Mouse (Mus musculus) midbrain, embryonic 16.5 days (tissue): ENCODE measurements at regions not wholly inside any gene's neighbourhood (a gene's known extent, or its start where the extent isn't known, plus 50 kb on each side); places are given as distances from the start of the nearest gene placed in this dataset.

Experiments
- ATAC-seq: fragments of 200-750 bp; cut with Nextera tagmentation; 2 replicates; pipeline ENCODE4 v1.8.0; 2017; ENCODE audit warnings: moderate TSS enrichment
- H3K27ac ChIP-seq: fragments of 300-500 bp; sonication (generic); 2 replicates; pipeline ENCODE4 v1.5.1; 2014; ENCODE audit warnings: mild to moderate bottlenecking, low read length, mixed read lengths
- H3K27me3 ChIP-seq: fragments of 300-500 bp; sonication (generic); 2 replicates; pipeline ENCODE4 v1.6.1; 2014; ENCODE audit warnings: low read depth, low read length, mixed read lengths; ENCODE audit not compliant: control insufficient read depth, insufficient read depth
- H3K36me3 ChIP-seq: fragments of 300-500 bp; sonication (generic); 2 replicates; pipeline ENCODE4 v1.6.1; 2014; ENCODE audit warnings: mild to moderate bottlenecking, low read length, moderate library complexity, mixed read lengths; ENCODE audit not compliant: control insufficient read depth, insufficient read depth
- H3K4me1 ChIP-seq: fragments of 300-500 bp; sonication (generic); 2 replicates; pipeline ENCODE4 v1.6.1; 2014; ENCODE audit warnings: mild to moderate bottlenecking, low read length, mixed read lengths; ENCODE audit not compliant: control insufficient read depth, insufficient read depth
- H3K4me2 ChIP-seq: fragments of 300-500 bp; sonication (generic); 2 replicates; pipeline ENCODE4 v1.6.1; 2014; ENCODE audit warnings: mild to moderate bottlenecking, low read length, mixed read lengths
- H3K4me3 ChIP-seq: fragments of 300-500 bp; sonication (generic); 2 replicates; pipeline ENCODE4 v1.5.1; 2014; ENCODE audit warnings: low read depth, mild to moderate bottlenecking, low read length, moderate library complexity, mixed read lengths
- H3K9ac ChIP-seq: fragments of 300-500 bp; sonication (generic); 2 replicates; pipeline ENCODE4 v1.6.1; 2014; ENCODE audit warnings: low read depth, low read length, mixed read lengths
- H3K9me3 ChIP-seq: fragments of 300-500 bp; sonication (generic); replicated peaks from 2 replicates; pipeline ENCODE4 v1.6.1; 2014; ENCODE audit warnings: mild to moderate bottlenecking, low read length, mixed read lengths; ENCODE audit not compliant: control insufficient read depth, poor library complexity, severe bottlenecking
- WGBS: fragments of 180-500 bp; shearing (Covaris S2); extraction: QIAGEN DNeasy Blood & Tissue Kit; methylation state at CpG from one replicate; pipeline ENCODE4 v1.1.7; 2014; 5-methylcytosine and 5-hydroxymethylcytosine counted together

DNA sequence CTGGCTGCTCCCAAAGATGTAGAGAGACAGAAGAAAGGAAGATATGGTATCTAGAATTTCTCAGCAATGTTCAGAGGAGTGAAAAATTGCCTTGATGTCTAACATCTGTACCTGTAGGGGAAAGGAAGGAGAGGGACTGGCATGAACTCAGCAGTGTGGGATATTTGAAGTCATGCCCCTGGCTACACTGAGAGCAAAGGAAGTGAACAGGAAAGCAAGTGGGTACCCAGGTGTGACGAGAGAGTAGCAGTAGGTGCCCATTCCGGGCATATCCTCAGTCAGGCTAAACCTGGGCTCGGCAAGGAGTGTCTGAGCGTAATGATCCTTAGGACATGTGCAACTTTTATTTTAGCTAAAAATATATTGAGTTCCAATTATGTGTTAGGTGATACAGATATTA lies 203.4 kb upstream of the Satb1 start:
- Histone ChIP-seq H3K9me3 (no peaks in the 10 kb centered on the region), H3K36me3 (no peaks in the 10 kb centered on the region), H3K4me1 (no peaks in the 10 kb centered on the region), H3K4me2 (no peak overlapping the region), H3K9ac (no peak overlapping the region), H3K27ac (no peak overlapping the region), H3K27me3 (no peaks in the 10 kb centered on the region), H3K4me3 (no peak overlapping the region)
- ATAC-seq, result no peak
- whole genome bisulfite sequencing, result 89% methylated on average over 4 of the region's 4 CpGs

DNA sequence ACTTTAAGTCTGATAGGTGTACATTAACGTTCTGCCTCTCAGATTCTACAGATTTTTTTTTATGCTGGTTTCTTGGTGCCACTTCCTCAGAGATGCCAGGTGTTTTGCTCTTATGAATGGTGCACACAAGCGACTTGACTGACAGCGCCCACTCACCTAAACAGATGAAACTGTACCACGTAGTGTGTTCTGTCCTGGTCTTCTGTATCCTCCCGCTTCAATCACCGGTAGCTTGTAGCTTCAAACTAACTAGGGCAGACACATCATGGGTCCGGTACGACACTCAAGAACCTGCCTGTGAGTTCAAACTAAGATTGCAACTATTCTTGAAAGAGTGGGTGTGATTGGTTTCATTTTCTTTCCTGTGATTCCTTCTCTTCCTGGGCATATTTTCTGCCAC lies 198.0 kb upstream of the Satb1 start:
- 94% methylated on average over 8 of the region's 8 CpGs for WGBS

DNA sequence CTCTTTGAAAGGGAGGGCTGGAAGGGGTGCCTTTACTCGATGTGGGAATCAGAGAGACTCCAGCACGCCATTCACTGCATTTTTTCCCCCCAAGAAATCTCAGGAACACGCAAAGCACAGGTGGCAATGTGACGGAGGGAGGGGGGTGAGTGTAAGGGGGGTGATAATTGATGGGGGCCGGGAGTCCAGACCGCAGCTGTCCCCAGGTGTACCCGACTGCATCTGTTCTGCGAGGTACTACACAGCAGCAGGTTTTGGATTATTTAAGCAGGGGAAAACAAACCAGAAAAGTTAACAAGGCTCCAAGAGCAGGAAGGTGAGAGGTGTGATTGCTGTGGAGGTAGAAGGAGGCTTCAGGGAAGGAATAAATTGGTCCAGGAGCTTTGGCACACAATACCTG lies 153.8 kb upstream of the Satb1 start:
- H3K9ac ChIP-seq, result no peak overlapping the region
- no peaks in the 10 kb centered on the region for H3K9me3 ChIP-seq
- no peaks in the 10 kb centered on the region for H3K27me3 ChIP-seq
- 0 out of 2 replicates have a peak, but pooled peaks have one; percentile 36 for ATAC-seq
- no peaks in the 10 kb centered on the region for H3K36me3 ChIP-seq
- H3K4me3 ChIP-seq, result no peak overlapping the region
- no peaks in the 10 kb centered on the region for H3K4me1 ChIP-seq
- no peak overlapping the region for H3K27ac ChIP-seq
- 52% methylated on average over 8 of the region's 8 CpGs for WGBS
- H3K4me2 ChIP-seq, result no peak overlapping the region

More for the DNA sequence above, 198.0 kb upstream of the Satb1 start:
- no peak for ATAC-seq
- Histone ChIP-seq H3K27ac (no peak overlapping the region), H3K9me3 (no peaks in the 10 kb centered on the region), H3K4me2 (no peak overlapping the region), H3K4me1 (no peaks in the 10 kb centered on the region), H3K36me3 (no peaks in the 10 kb centered on the region), H3K9ac (no peak overlapping the region), H3K4me3 (no peak overlapping the region), H3K27me3 (no peaks in the 10 kb centered on the region)

DNA sequence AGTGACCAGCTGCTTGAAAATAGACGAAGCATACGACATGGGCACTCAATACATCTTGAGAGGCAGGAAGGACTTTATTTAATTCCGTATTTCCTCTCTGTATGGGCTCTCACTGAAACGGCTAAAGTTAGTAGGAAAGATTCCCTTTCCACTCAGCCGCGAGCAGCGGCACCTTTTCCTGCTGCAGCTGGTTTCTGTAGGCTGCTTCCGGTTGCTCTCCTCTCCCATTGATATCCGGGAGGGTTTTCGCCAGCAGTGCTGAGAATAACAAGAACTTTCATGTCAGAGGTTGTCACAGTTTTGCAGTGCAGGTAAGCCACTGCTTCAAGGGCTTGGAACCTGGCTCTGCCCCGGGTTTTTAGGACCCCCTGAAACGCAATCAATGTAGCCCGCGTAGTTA lies 153.1 kb upstream of the Satb1 start:
- no peak overlapping the region for H3K27ac ChIP-seq
- H3K27me3 ChIP-seq, result no peaks in the 10 kb centered on the region
- no peak overlapping the region for H3K9ac ChIP-seq
- no peak for ATAC-seq
- no peaks in the 10 kb centered on the region for H3K36me3 ChIP-seq
- no peaks in the 10 kb centered on the region for H3K9me3 ChIP-seq
- H3K4me1 ChIP-seq, result no peaks in the 10 kb centered on the region
- no peak overlapping the region for H3K4me2 ChIP-seq
- H3K4me3 ChIP-seq, result no peak overlapping the region
- 66% methylated on average over 14 of the region's 14 CpGs for WGBS

DNA sequence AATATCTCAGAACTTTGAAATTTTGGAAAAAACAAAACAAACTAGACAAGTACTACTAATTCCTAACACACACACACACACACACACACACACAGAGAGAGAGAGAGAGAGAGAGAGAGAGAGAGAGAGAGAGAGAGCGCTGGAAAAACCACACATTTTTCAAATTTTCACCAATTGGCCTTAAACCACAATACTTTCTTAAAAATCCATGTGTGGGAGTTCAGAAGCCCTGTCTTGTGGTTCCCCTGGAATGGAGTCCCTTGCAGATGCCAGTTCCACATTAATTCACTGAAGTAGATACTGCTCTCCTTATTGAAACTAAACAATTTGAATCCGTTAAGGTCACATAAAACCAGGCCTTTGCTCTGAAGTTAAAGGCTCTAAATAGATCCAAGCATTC lies 146.0 kb upstream of the Satb1 start:
- Histone ChIP-seq H3K4me2 (no peak overlapping the region), H3K36me3 (no peaks in the 10 kb centered on the region), H3K27ac (no peak overlapping the region), H3K27me3 (no peaks in the 10 kb centered on the region), H3K4me3 (no peak overlapping the region), H3K9me3 (no peaks in the 10 kb centered on the region; the same call in 1 of the 2 replicates), H3K4me1 (no peaks in the 10 kb centered on the region), H3K9ac (no peak overlapping the region)
- 81% methylated on average over 2 of the region's 2 CpGs for WGBS
- no peak for ATAC-seq

DNA sequence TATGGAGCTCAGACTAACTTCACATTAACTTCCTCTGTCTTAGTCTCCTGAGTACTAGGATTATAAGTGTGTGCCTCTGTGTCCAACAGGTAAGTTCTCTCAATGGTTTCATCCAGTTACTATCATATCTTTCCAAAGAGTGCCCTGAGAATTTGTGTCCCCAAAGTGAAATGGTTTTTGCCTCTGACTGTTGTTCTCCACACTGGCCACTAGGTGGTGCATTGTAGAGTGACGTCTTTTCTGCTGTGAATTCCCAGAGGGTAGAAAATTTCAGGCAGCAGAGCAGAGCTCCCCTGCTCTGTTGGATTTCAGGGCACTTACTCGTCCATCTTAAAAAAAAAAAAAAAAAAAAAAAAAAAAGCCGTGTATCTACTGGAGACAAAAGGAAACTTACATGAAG lies 138.4 kb upstream of the Satb1 start:
- Histone ChIP-seq H3K4me1 (no peaks in the 10 kb centered on the region), H3K36me3 (no peaks in the 10 kb centered on the region), H3K9ac (no peak overlapping the region), H3K4me2 (no peak overlapping the region), H3K27ac (no peak overlapping the region), H3K4me3 (no peak overlapping the region), H3K27me3 (no peaks in the 10 kb centered on the region), H3K9me3 (no peaks in the 10 kb centered on the region; the same call in none of the 2 replicates)
- WGBS, result 39% methylated on average over 3 of the region's 3 CpGs
- no peak for ATAC-seq

DNA sequence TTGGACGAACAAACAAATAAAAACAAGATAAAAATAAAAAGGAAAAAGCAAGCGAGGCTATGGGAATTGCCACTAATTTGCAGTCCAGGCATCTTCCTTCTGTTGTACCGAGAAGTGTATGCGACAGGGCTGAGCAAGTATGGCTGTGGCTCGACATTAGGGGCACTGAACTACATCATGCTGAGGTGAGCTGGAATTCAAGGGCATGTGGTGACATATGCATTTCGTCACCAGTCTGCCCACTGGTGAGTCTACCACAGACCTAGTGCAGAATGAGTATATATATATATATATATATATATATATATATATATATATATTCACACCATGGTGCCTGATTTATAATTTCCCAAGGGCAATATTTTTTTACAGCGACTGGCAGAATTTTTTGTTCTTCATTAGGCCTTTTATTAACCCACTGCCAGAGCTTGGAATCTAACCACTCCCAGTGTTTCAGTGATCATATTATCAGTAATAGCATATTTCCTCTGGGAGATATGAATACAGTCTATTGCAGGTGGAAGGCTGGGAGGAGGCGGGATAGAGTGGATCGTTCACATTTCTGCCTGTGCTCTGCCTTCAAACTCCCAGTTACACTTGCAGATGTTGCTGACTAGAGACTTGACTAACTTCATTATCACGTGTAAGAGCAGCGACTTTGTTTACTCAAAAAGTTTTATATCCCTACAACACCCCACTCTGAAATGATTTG lies 133.6 kb upstream of the Satb1 start:
- H3K9ac ChIP-seq, result no peak overlapping the region
- no peak overlapping the region for H3K27ac ChIP-seq
- no peak overlapping the region for H3K4me2 ChIP-seq
- no peak overlapping the region for H3K4me3 ChIP-seq
- no peaks in the 10 kb centered on the region for H3K36me3 ChIP-seq
- no peak for ATAC-seq
- H3K27me3 ChIP-seq, result no peaks in the 10 kb centered on the region
- no peaks in the 10 kb centered on the region for H3K4me1 ChIP-seq
- WGBS, result 90% methylated on average over 11 of the region's 11 CpGs
- no peaks in the 10 kb centered on the region; the same call in 1 of the 2 replicates for H3K9me3 ChIP-seq

DNA sequence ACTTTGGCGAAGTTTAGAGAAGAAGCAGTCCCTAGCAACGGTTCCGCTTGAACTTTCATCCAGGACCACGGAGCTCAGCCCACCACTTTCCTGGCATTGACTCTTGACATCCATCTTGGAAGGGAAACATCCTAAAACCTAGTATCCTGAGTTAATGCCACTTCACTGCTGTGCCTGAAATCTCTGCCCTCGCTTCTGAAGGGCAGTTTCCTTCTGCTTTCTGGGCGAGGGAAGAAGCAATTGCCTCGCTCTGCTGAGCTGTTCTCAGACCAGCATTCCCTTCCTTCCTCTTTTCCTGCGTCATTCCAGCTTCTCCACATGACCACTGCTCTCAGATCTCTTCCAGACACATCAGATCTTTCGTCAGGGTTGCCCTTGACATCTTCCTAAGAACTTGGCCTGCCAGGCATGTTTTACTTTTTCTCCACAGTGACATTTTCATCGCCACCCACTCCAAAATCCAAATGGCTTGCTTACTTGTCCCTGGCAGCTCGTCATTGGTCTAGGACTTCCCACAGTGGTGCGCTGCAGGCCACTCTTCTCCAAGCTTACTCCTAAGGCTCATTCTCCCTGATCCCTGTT lies 129.5 kb upstream of the Satb1 start:
- 76% methylated on average over 12 of the region's 12 CpGs for WGBS
- Histone ChIP-seq H3K27me3 (no peaks in the 10 kb centered on the region), H3K4me2 (no peak overlapping the region), H3K36me3 (no peaks in the 10 kb centered on the region), H3K4me1 (no peaks in the 10 kb centered on the region), H3K27ac (no peak overlapping the region), H3K4me3 (no peak overlapping the region), H3K9me3 (no peaks in the 10 kb centered on the region), H3K9ac (no peak overlapping the region)
- ATAC-seq, result no peak

DNA sequence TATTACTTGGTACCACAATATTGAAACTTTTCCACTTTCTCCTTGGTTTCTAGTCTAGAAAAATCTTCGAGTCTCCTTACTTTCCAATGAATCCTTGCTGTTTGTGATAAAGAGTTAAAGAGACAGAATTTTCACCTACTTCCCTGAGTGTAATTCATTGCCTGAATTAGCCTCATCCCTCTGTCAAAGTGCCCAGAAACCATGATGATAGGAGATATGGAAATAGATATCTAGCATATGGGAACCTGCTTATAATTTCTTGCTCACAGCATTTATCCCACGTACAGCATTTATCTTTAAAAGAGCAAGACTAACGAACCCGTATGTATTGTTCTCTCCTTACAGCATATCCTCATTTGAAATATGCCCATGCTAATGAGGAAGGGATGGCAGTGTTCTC lies 128.2 kb upstream of the Satb1 start:
- Histone ChIP-seq H3K36me3 (no peaks in the 10 kb centered on the region), H3K9me3 (no peaks in the 10 kb centered on the region), H3K27me3 (no peaks in the 10 kb centered on the region), H3K4me2 (no peak overlapping the region), H3K4me3 (no peak overlapping the region), H3K9ac (no peak overlapping the region), H3K27ac (no peak overlapping the region), H3K4me1 (no peaks in the 10 kb centered on the region)
- ATAC-seq, result no peak
- 79% methylated on average over 4 of the region's 4 CpGs for WGBS
